Mouse (Mus musculus) C2C12 (cell line): ENCODE results near the gene Chid1.

Source experiments
- CTCF ChIP-seq: IDR thresholded peaks from one replicate; pipeline ENCODE4 v1.5.1; 2011; ENCODE audit not compliant: control insufficient read depth, insufficient read depth, insufficient read length
- MAX ChIP-seq: IDR thresholded peaks from one replicate; pipeline ENCODE4 v1.6.1; 2011; ENCODE audit warnings: mild to moderate bottlenecking, control low read depth
- USF1 ChIP-seq: IDR thresholded peaks from one replicate; pipeline ENCODE4 v1.6.1; 2011; ENCODE audit warnings: low read depth, mild to moderate bottlenecking, control low read depth, moderate library complexity

DNA sequence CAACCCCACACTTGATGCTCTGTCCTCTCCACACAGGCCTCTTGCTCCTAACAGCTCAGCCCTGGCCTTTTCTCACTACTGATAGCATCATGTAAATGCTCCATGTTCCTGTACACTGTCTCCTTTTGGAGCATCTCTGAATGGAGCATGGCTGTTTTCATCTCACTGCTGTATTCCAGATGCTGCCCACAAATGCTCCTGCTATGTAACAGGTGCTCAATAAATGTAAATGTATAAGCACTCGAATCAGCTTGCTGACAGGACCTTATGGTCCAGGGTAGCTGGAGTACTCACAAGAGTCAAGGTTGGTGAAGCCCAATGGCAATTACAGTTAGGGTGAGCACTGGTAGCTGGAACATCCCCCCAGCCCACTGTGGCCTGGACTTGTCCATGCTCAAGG lies 68.4 kb downstream of the Chid1 start:
- TF ChIP-seq CTCF (no peak), USF1 (no peak), MAX (no peak)
